ENCODE assay signal across 10 mouse cellular contexts in genomic region chr1:193541934-193542580, GRCm38 (mm10).
DNase-seq lines count a peak whose midpoint lies in the region; ATAC-seq lines count a peak whose summit lies in the region.
"Had no signal": no experiment of that assay in that cellular context is flagged by ENCODE, and none has a peak within 500 bp of the region (broad histone marks: within the 10 kb centered on the region; RNA-seq: fewer than 3 reads in every experiment).

No protein-coding gene starts in this region.

- H3K9ac ChIP-seq in heart, embryonic 15.5 days, result no peak overlapping the region
- no peak overlapping the region for H3K9ac ChIP-seq in forebrain, embryonic 15.5 days (replicated peaks)
- H3K9ac ChIP-seq in midbrain, embryonic 16.5 days (ENCODE audit: low read depth, low read length), result no peak overlapping the region

- H3K36me3 ChIP-seq in heart, embryonic 15.5 days, result no peaks in the 10 kb centered on the region
- H3K36me3 ChIP-seq in forebrain, embryonic 15.5 days, result no peaks in the 10 kb centered on the region
- no peaks in the 10 kb centered on the region for H3K36me3 ChIP-seq in midbrain, embryonic 16.5 days (ENCODE audit: control insufficient read depth, insufficient read depth, low read length)

- peak overlapping the region; percentile 33 for H3K4me2 ChIP-seq in heart, embryonic 15.5 days
- no peak overlapping the region for H3K4me2 ChIP-seq in forebrain, embryonic 15.5 days (replicated peaks)
- peak overlapping the region; percentile 15; the same call in 1 of the 2 replicates for H3K4me2 ChIP-seq in midbrain, embryonic 16.5 days (ENCODE audit: low read length)

- intact Hi-C loops in heart, postnatal 25 days (cut with DNase I), result no loop called here
- intact Hi-C loops in left cerebral cortex, postnatal 14 days (cut with DNase I), result no loop called here

- H3K4me1 ChIP-seq in heart, embryonic 15.5 days (replicated peaks), result 0 out of 2 replicates have a peak, but pooled peaks cover 3% of the 10 kb centered on the region
- peaks cover 18% of the 10 kb centered on the region for H3K4me1 ChIP-seq in forebrain, embryonic 15.5 days
- peaks cover 9% of the 10 kb centered on the region for H3K4me1 ChIP-seq in midbrain, embryonic 16.5 days (ENCODE audit: control insufficient read depth, insufficient read depth, low read length)

- H3K27ac ChIP-seq in heart, embryonic 15.5 days, result no peak overlapping the region
- H3K27ac ChIP-seq in forebrain, embryonic 15.5 days (replicated peaks), result peak overlapping the region; percentile 33
- H3K27ac ChIP-seq in midbrain, embryonic 16.5 days (ENCODE audit: low read length), result peak overlapping the region; percentile 29
- H3K27ac ChIP-seq: macrophage had no signal

- 0 out of 2 replicates have a peak, but pooled peaks have one; percentile 35 for ATAC-seq in heart, embryonic 15.5 days (replicated peaks; ENCODE audit: insufficient number of reproducible peaks, insufficient read depth, low FRiP score, low read depth)
- peak; percentile 74 for ATAC-seq in forebrain, embryonic 15.5 days (replicated peaks)
- peak; percentile 91 for ATAC-seq in midbrain, embryonic 16.5 days

- H3K27me3 ChIP-seq in heart, embryonic 15.5 days, result peaks cover 6% of the 10 kb centered on the region; the same call in 1 of the 2 replicates
- no peaks in the 10 kb centered on the region for H3K27me3 ChIP-seq in forebrain, embryonic 15.5 days
- H3K27me3 ChIP-seq in midbrain, embryonic 16.5 days (ENCODE audit: control insufficient read depth, insufficient read depth, low read depth, low read length), result no peaks in the 10 kb centered on the region; the same call in 1 of the 2 replicates

- no peak overlapping the region for H3K4me3 ChIP-seq in heart, embryonic 15.5 days
- no peak overlapping the region for H3K4me3 ChIP-seq in forebrain, embryonic 15.5 days
- H3K4me3 ChIP-seq in midbrain, embryonic 16.5 days (ENCODE audit: low read depth, low read length), result no peak overlapping the region

- 29% methylated on average over 13 of the region's 13 CpGs for WGBS in heart, embryonic 15.5 days
- WGBS in forebrain, embryonic 15.5 days, result 20% methylated on average over 13 of the region's 13 CpGs
- WGBS in midbrain, embryonic 16.5 days, result 15% methylated on average over 13 of the region's 13 CpGs

- H3K9me3 ChIP-seq in heart, embryonic 15.5 days (replicated peaks), result no peaks in the 10 kb centered on the region
- no peaks in the 10 kb centered on the region for H3K9me3 ChIP-seq in forebrain, embryonic 15.5 days
- H3K9me3 ChIP-seq in midbrain, embryonic 16.5 days (replicated peaks; ENCODE audit: control insufficient read depth, low read length, poor library complexity, severe bottlenecking), result no peaks in the 10 kb centered on the region

- DNase-seq in heart, postnatal 25 days (ENCODE audit: low spot score), result no peak
- DNase-seq in R1 (ENCODE audit: low read depth, low spot score), result peak; percentile 35
- no peak for DNase-seq in left cerebral cortex, postnatal 14 days (ENCODE audit: low spot score in 2 of 2)
- DNase-seq in gastrocnemius, postnatal 25 days, result no peak
- DNase-seq in urinary bladder, postnatal 10 days (ENCODE audit: low spot score), result no peak
- DNase-seq: layer of hippocampus, adult 9-11 months had no signal

Comparison
In these comparisons a context has a peak if more than half of its experiments do, and no peak if none do; other contexts are left out.
1. ATAC-seq: peak in every context shown above with its lines; median percentile 91 in midbrain, embryonic 16.5 days; 74 in forebrain, embryonic 15.5 days; 35 in heart, embryonic 15.5 days.